Comparison of ENCODE assay signal across 26 mouse cellular contexts in genomic region chr1:36266293-36266692, GRCm38 (mm10). TPM values are rescaled to one million over a fixed set of nuclear protein-coding genes. Genes with fewer than 3 reads are reported as not detected.
DNase-seq lines count a peak whose midpoint lies in the region; ATAC-seq and TF ChIP-seq lines count a peak whose summit lies in the region.
"Had no signal": no experiment of that assay in that cellular context is flagged by ENCODE, and none has a peak within 500 bp of the region (broad histone marks: within the 10 kb centered on the region; RNA-seq: fewer than 3 reads in every experiment).

No protein-coding gene starts in this region.

- TF ChIP-seq CTCF in CH12.LX (conservative IDR thresholded peaks at IDR 0.05 in 1 of 2, IDR thresholded peaks at IDR 0.05 in 1 of 2; ENCODE audit: low read depth in 2 of 2, low read length in 2 of 2), result no peak
- TF ChIP-seq CTCF in cerebellum, adult 2 months (IDR thresholded peaks at IDR 0.05; ENCODE audit: borderline replicate concordance, insufficient read depth, low read depth, low read length), result no peak
- no peak for TF ChIP-seq CTCF in stomach, postnatal 0 days (IDR thresholded peaks at IDR 0.05; ENCODE audit: low read depth)

- no peaks in the 10 kb centered on the region for H3K36me3 ChIP-seq in kidney, embryonic 16.5 days (ENCODE audit: insufficient read depth, low read length)
- H3K36me3 ChIP-seq in CH12.LX (replicated peaks in 1 of 2; ENCODE audit: control insufficient read depth in 1 of 2, insufficient read depth in 1 of 2, low read length in 1 of 2), result peaks cover 3% of the 10 kb centered on the region in 2 experiments
- no peaks in the 10 kb centered on the region for H3K36me3 ChIP-seq in midbrain, embryonic 14.5 days (ENCODE audit: control insufficient read depth, insufficient read depth, low read length)
- no peaks in the 10 kb centered on the region; the same call in 1 of the 2 replicates for H3K36me3 ChIP-seq in stomach, postnatal 0 days (ENCODE audit: control insufficient read depth, insufficient read depth, low read length)
- H3K36me3 ChIP-seq: embryonic facial prominence, embryonic 12.5 days; heart, embryonic 15.5 days; hindbrain, embryonic 15.5 days; limb, embryonic 10.5 days; liver, embryonic 15.5 days; lung, embryonic 15.5 days; midbrain, embryonic 10.5 days had no signal

- WGBS in kidney, embryonic 16.5 days, result 75% methylated on average over 6 of the region's 6 CpGs
- WGBS in cerebellum, adult 2 months, result 6% methylated on average over 6 of the region's 6 CpGs
- 86% methylated on average over 6 of the region's 6 CpGs for WGBS in midbrain, embryonic 14.5 days
- WGBS in stomach, postnatal 0 days, result 76% methylated on average over 6 of the region's 6 CpGs

- no peak for ATAC-seq in kidney, embryonic 16.5 days (ENCODE audit: low FRiP score, low TSS enrichment)
- no peak for ATAC-seq in megakaryocyte progenitor cell, adult 5-6 weeks (replicated peaks; ENCODE audit: poor library complexity)
- no peak for ATAC-seq in midbrain, embryonic 14.5 days (ENCODE audit: low FRiP score, low TSS enrichment)
- no peak for ATAC-seq in stomach, postnatal 0 days (ENCODE audit: low FRiP score, low TSS enrichment)
- ATAC-seq: CD4-positive, CD25-positive, alpha-beta regulatory T cell, adult 4 months; intestine, postnatal 0 days had no signal

- TF ChIP-seq RAD21 in CH12.LX (IDR thresholded peaks at IDR 0.05; ENCODE audit: low read depth, low read length), result no peak

- H3K4me3 ChIP-seq in kidney, embryonic 16.5 days (ENCODE audit: low read length), result no peak overlapping the region
- H3K4me3 ChIP-seq in CH12.LX (replicated peaks in 1 of 3; ENCODE audit: low read depth in 2 of 3, low read length in 2 of 3, poor library complexity in 1 of 3), result no peak overlapping the region
- H3K4me3 ChIP-seq in cerebellum, adult 2 months (replicated peaks; ENCODE audit: insufficient read depth, low read depth, low read length), result no peak overlapping the region
- H3K4me3 ChIP-seq in midbrain, embryonic 14.5 days (replicated peaks; ENCODE audit: low read depth, low read length), result no peak overlapping the region
- no peak overlapping the region for H3K4me3 ChIP-seq in stomach, postnatal 0 days (ENCODE audit: low read depth, low read length)
- H3K4me3 ChIP-seq: embryonic facial prominence, embryonic 12.5 days; heart, adult 2 months; heart, embryonic 15.5 days; hindbrain, embryonic 15.5 days; kidney, embryonic 15.5 days; left cerebral cortex, adult 2 months; limb, embryonic 10.5 days; liver, embryonic 15.5 days; lung, embryonic 15.5 days; midbrain, embryonic 10.5 days had no signal

- in situ Hi-C loops in CH12.LX (cut with MboI; ENCODE audit: low pct_ligation_motif_present, low pct_unique_long_range_greater_than_20kb, low sequenced_read_pairs), result loop anchor here (25.0 kb wide), 1 partner anchor 429 kb away; no protein-coding TSS in a partner anchor

- no peak for DNase-seq in kidney, adult 18-20 months
- DNase-seq in CH12.LX (ENCODE audit: extremely low read depth), result no peak
- peak; percentile 89 to 96 for DNase-seq in cerebellum, adult 2 months
- DNase-seq in cerebellum, postnatal 25 days, result peak; percentile 90 to 91
- no peak for DNase-seq in midbrain, embryonic 14.5 days
- no peak for DNase-seq in stomach, postnatal 0 days (ENCODE audit: low spot score)
- DNase-seq: gastrocnemius, postnatal 36 days; heart, adult 2 months; heart, postnatal 4 days; kidney, postnatal 4 days; liver; lung, postnatal 36 days; thymus, postnatal 25 days had no signal

- peaks cover 37% of the 10 kb centered on the region for H3K4me1 ChIP-seq in kidney, embryonic 16.5 days (ENCODE audit: insufficient read depth, low read length)
- peaks cover 24 to 50% of the 10 kb centered on the region in 2 experiments for H3K4me1 ChIP-seq in CH12.LX (ENCODE audit: control insufficient read depth in 1 of 2, insufficient read depth in 2 of 2)
- H3K4me1 ChIP-seq in cerebellum, adult 2 months (ENCODE audit: control insufficient read depth, insufficient read depth, low read length), result peaks cover 14% of the 10 kb centered on the region
- no peaks in the 10 kb centered on the region for H3K4me1 ChIP-seq in midbrain, embryonic 14.5 days (ENCODE audit: control insufficient read depth, insufficient read depth, low read length)
- H3K4me1 ChIP-seq in stomach, postnatal 0 days (replicated peaks; ENCODE audit: control insufficient read depth, insufficient read depth), result peaks cover 9% of the 10 kb centered on the region
- H3K4me1 ChIP-seq: embryonic facial prominence, embryonic 12.5 days; hindbrain, embryonic 15.5 days had no signal

- no peak for TF ChIP-seq POLR2A in CH12.LX (IDR thresholded peaks at IDR 0.05; ENCODE audit: low read depth, low read length)
- TF ChIP-seq POLR2A in cerebellum, adult 2 months (IDR thresholded peaks at IDR 0.05; ENCODE audit: borderline replicate concordance, insufficient read depth, low read length), result no peak

- H3K27ac ChIP-seq in kidney, embryonic 16.5 days (ENCODE audit: low read length), result peak overlapping the region; percentile 13; the same call in 1 of the 2 replicates
- no peak overlapping the region for H3K27ac ChIP-seq in CH12.LX (ENCODE audit: insufficient read depth, low read depth)
- H3K27ac ChIP-seq in cerebellum, adult 2 months (ENCODE audit: insufficient read depth, low read length), result 0 out of 2 replicates have a peak overlapping the region, but pooled peaks have one; percentile 53
- no peak overlapping the region for H3K27ac ChIP-seq in midbrain, embryonic 14.5 days (replicated peaks; ENCODE audit: low read depth, low read length)
- no peak overlapping the region for H3K27ac ChIP-seq in stomach, postnatal 0 days (replicated peaks)
- H3K27ac ChIP-seq: embryonic facial prominence, embryonic 12.5 days; heart, adult 2 months; heart, embryonic 15.5 days; hindbrain, embryonic 15.5 days; kidney, embryonic 15.5 days; left cerebral cortex, adult 2 months; limb, embryonic 10.5 days; liver, embryonic 15.5 days; lung, embryonic 15.5 days; midbrain, embryonic 10.5 days had no signal

- H3K9me3 ChIP-seq in kidney, embryonic 16.5 days (ENCODE audit: low read length), result no peaks in the 10 kb centered on the region
- no peaks in the 10 kb centered on the region for H3K9me3 ChIP-seq in CH12.LX (replicated peaks; ENCODE audit: low read length)
- H3K9me3 ChIP-seq in midbrain, embryonic 14.5 days (ENCODE audit: control insufficient read depth, low read length), result no peaks in the 10 kb centered on the region
- no peaks in the 10 kb centered on the region for H3K9me3 ChIP-seq in stomach, postnatal 0 days (ENCODE audit: control insufficient read depth, low read length)
- H3K9me3 ChIP-seq: embryonic facial prominence, embryonic 12.5 days; heart, embryonic 15.5 days; hindbrain, embryonic 15.5 days; kidney, embryonic 15.5 days; limb, embryonic 10.5 days; liver, embryonic 15.5 days; lung, embryonic 15.5 days; midbrain, embryonic 10.5 days had no signal

- dilution Hi-C loops in CH12.LX (cut with MboI; ENCODE audit: extremely low pct_ligation_motif_present, extremely low pct_unique_long_range_greater_than_20kb, low sequenced_read_pairs), result no loop called here

- H3K79me2 ChIP-seq in CH12.LX (replicated peaks; ENCODE audit: control insufficient read depth, extremely low read depth, insufficient read depth, poor library complexity, severe bottlenecking), result no peaks in the 10 kb centered on the region

- no peak overlapping the region for H3K9ac ChIP-seq in kidney, embryonic 16.5 days (replicated peaks; ENCODE audit: low read length)
- no peak overlapping the region for H3K9ac ChIP-seq in CH12.LX (ENCODE audit: insufficient read depth, low read depth)
- no peak overlapping the region for H3K9ac ChIP-seq in midbrain, embryonic 14.5 days (replicated peaks; ENCODE audit: low read length)
- no peak overlapping the region for H3K9ac ChIP-seq in stomach, postnatal 0 days (ENCODE audit: low read length)
- H3K9ac ChIP-seq: embryonic facial prominence, embryonic 12.5 days; heart, embryonic 15.5 days; hindbrain, embryonic 15.5 days; kidney, embryonic 15.5 days; liver, embryonic 15.5 days; lung, embryonic 15.5 days had no signal

- peak; percentile 68 for TF ChIP-seq EP300 in CH12.LX (IDR thresholded peaks at IDR 0.05; ENCODE audit: low read length)
- no peak for TF ChIP-seq EP300 in stomach, postnatal 0 days (optimal IDR thresholded peaks at IDR 0.05)

- H3K4me2 ChIP-seq in kidney, embryonic 16.5 days (replicated peaks; ENCODE audit: low read depth, low read length), result no peak overlapping the region
- no peak overlapping the region for H3K4me2 ChIP-seq in CH12.LX (ENCODE audit: insufficient read depth, low read depth, poor library complexity, severe bottlenecking)
- H3K4me2 ChIP-seq in midbrain, embryonic 14.5 days (ENCODE audit: low read length), result no peak overlapping the region
- H3K4me2 ChIP-seq in stomach, postnatal 0 days (replicated peaks; ENCODE audit: low read depth), result no peak overlapping the region
- H3K4me2 ChIP-seq: embryonic facial prominence, embryonic 12.5 days; heart, embryonic 15.5 days; hindbrain, embryonic 15.5 days; kidney, embryonic 15.5 days; liver, embryonic 15.5 days; lung, embryonic 15.5 days had no signal

- no peaks in the 10 kb centered on the region for H3K27me3 ChIP-seq in kidney, embryonic 16.5 days (ENCODE audit: insufficient read depth, low read length)
- peaks cover 3% of the 10 kb centered on the region for H3K27me3 ChIP-seq in CH12.LX (replicated peaks)
- no peaks in the 10 kb centered on the region for H3K27me3 ChIP-seq in cerebellum, adult 2 months (ENCODE audit: control insufficient read depth, insufficient read depth, low read length)
- no peaks in the 10 kb centered on the region for H3K27me3 ChIP-seq in midbrain, embryonic 14.5 days (ENCODE audit: control insufficient read depth, insufficient read depth, low read length)
- no peaks in the 10 kb centered on the region for H3K27me3 ChIP-seq in stomach, postnatal 0 days (ENCODE audit: control insufficient read depth, insufficient read depth, low read length)
- H3K27me3 ChIP-seq: hindbrain, embryonic 15.5 days; kidney, embryonic 15.5 days had no signal

RNA-seq across cellular contexts. Expression of gene Neurl3, which starts 8.2 kb away (rescaled TPM):
- 18.4 TPM in 2 replicates for polyA plus RNA-seq in kidney, embryonic 16.5 days (2015; fragmentation: Nextera tagmentation; extraction: Ambion mirVana)
- total RNA-seq in CH12.LX (2012; rRNA removed) (0.08 TPM in 1 of 2 replicates, not detected in the other), CH12.LX (2014; rRNA removed) (0.08 TPM in 1 of 2 replicates, not detected in the other)
- 0.09 and 0.10 TPM in 2 replicates for polyA plus RNA-seq in CH12.LX (2012; ENCODE audit: insufficient read length, low read depth)
- polyA plus RNA-seq in cerebellum, adult 2 months (2012; rRNA removed), result 0.93 and 1.0 TPM in 2 replicates
- total RNA-seq in megakaryocyte progenitor cell, adult 5-6 weeks (2015), result 8.5 and 11.4 TPM in 2 replicates
- 14.4 and 15.9 TPM in 2 replicates for total RNA-seq in megakaryocyte progenitor cell, adult 5-6 weeks (2017)
- 0.90 and 1.2 TPM in 2 replicates for polyA plus RNA-seq in midbrain, embryonic 14.5 days (2014; fragmentation: Nextera tagmentation; extraction: Ambion mirVana)
- polyA plus RNA-seq in stomach, postnatal 0 days (2015; fragmentation: Nextera tagmentation; extraction: Ambion mirVana), result 24.4 TPM in 2 replicates

RNA-seq across cellular contexts. Expression of gene Uggt1, which starts 21.8 kb away (rescaled TPM):
- 61.3 and 69.0 TPM in 2 replicates for polyA plus RNA-seq in kidney, embryonic 16.5 days (2015; fragmentation: Nextera tagmentation; extraction: Ambion mirVana)
- 41.2 and 47.9 TPM in 2 replicates for total RNA-seq in CH12.LX (2012; rRNA removed)
- 35.3 and 39.8 TPM in 2 replicates for total RNA-seq in CH12.LX (2014; rRNA removed)
- 38.6 and 39.5 TPM in 2 replicates for polyA plus RNA-seq in CH12.LX (2012; ENCODE audit: insufficient read length, low read depth)
- polyA plus RNA-seq in cerebellum, adult 2 months (2012; rRNA removed), result 23.6 and 25.7 TPM in 2 replicates
- total RNA-seq in megakaryocyte progenitor cell, adult 5-6 weeks (2015), result 90.2 and 94.4 TPM in 2 replicates
- total RNA-seq in megakaryocyte progenitor cell, adult 5-6 weeks (2017), result 118 and 151 TPM in 2 replicates
- polyA plus RNA-seq in midbrain, embryonic 14.5 days (2014; fragmentation: Nextera tagmentation; extraction: Ambion mirVana), result 54.0 and 73.8 TPM in 2 replicates
- 28.9 and 31.7 TPM in 2 replicates for polyA plus RNA-seq in stomach, postnatal 0 days (2015; fragmentation: Nextera tagmentation; extraction: Ambion mirVana)

RNA-seq across cellular contexts. Expression of gene Arid5a, which starts 41.2 kb away (rescaled TPM):
- 6.5 and 7.9 TPM in 2 replicates for polyA plus RNA-seq in kidney, embryonic 16.5 days (2015; fragmentation: Nextera tagmentation; extraction: Ambion mirVana)
- total RNA-seq in CH12.LX (2012; rRNA removed) (15.2 and 19.6 TPM in 2 replicates), CH12.LX (2014; rRNA removed) (16.0 and 17.0 TPM in 2 replicates)
- 13.2 and 16.1 TPM in 2 replicates for polyA plus RNA-seq in CH12.LX (2012; ENCODE audit: insufficient read length, low read depth)
- polyA plus RNA-seq in cerebellum, adult 2 months (2012; rRNA removed), result 9.9 and 10.7 TPM in 2 replicates
- 13.2 and 13.8 TPM in 2 replicates for total RNA-seq in megakaryocyte progenitor cell, adult 5-6 weeks (2015)
- total RNA-seq in megakaryocyte progenitor cell, adult 5-6 weeks (2017), result 24.9 and 29.5 TPM in 2 replicates
- 2.0 and 2.5 TPM in 2 replicates for polyA plus RNA-seq in midbrain, embryonic 14.5 days (2014; fragmentation: Nextera tagmentation; extraction: Ambion mirVana)
- polyA plus RNA-seq in stomach, postnatal 0 days (2015; fragmentation: Nextera tagmentation; extraction: Ambion mirVana), result 4.0 and 4.1 TPM in 2 replicates

Comparison
In these comparisons a context has a peak if more than half of its experiments do, and no peak if none do; other contexts are left out.
1. H3K27ac ChIP-seq: peak in kidney, embryonic 16.5 days (single experiment) and cerebellum, adult 2 months (single experiment); none in CH12.LX (single experiment), midbrain, embryonic 14.5 days (single experiment) and stomach, postnatal 0 days (single experiment).
2. DNase-seq: peak in cerebellum, adult 2 months (2 of 2) and cerebellum, postnatal 25 days (2 of 2); none in kidney, adult 18-20 months (single experiment), CH12.LX (single experiment), midbrain, embryonic 14.5 days (single experiment) and stomach, postnatal 0 days (single experiment).